Mouse (Mus musculus): Measurements from ENCODE around the gene Defa21. TPM values are rescaled to one million over a fixed set of nuclear protein-coding genes. Genes with fewer than 3 reads are reported as not detected.
"Not testable (repeated sequence)": the region's sequence is repeated elsewhere in the genome, so short reads cannot be mapped to it uniquely, and the experiment has no call there.

Defa21 gene
- not detected in 2 replicates for polyA plus RNA-seq (2012; rRNA removed)

DNA sequence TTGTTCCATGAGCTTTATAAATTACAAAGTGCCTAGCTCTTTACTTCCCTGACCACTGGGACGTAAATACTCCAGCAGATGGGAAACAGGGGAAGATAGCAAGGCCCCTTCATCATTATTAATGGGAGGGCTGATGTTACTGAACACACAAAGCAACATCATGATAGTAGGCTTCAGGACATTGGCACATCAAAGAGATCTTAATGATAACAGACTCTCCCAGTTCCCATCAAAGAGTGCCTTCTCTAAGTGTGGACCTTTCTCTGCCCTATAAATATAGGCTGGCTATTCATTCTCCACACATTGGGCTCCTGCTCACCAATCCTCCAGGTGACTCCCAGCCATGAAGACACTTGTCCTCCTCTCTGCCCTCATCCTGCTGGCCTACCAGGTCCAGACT, at the start of gene Defa21:
TSS of gene Defa21 (plus strand) at position 301 of the 400 bp plus-strand sequence.
- not testable (repeated sequence) for H3K27ac ChIP-seq (ENCODE audit: insufficient read depth, low read depth, low read length); DNase-seq; H3K36me3 ChIP-seq (ENCODE audit: control insufficient read depth, insufficient read depth, low read length); H3K4me3 ChIP-seq (ENCODE audit: insufficient read depth, low read depth, low read length); H3K27me3 ChIP-seq (replicated peaks; ENCODE audit: control insufficient read depth, insufficient read depth, low read length); H3K4me1 ChIP-seq (ENCODE audit: control insufficient read depth, insufficient read depth, low read length)
- no CpG with 5 or more reads among the region's 1 CpGs for WGBS

GRCm38 (mm10) chr8:20979846-20980245, 45.5 kb upstream of the Defa21 start:
- Histone ChIP-seq H3K27me3 (replicated peaks; ENCODE audit: control insufficient read depth, insufficient read depth, low read length) (no peaks in the 10 kb centered on the region), H3K27ac (ENCODE audit: insufficient read depth, low read depth, low read length) (no peak overlapping the region), H3K4me1 (ENCODE audit: control insufficient read depth, insufficient read depth, low read length) (no peaks in the 10 kb centered on the region), H3K36me3 (ENCODE audit: control insufficient read depth, insufficient read depth, low read length) (no peaks in the 10 kb centered on the region), H3K4me3 (ENCODE audit: insufficient read depth, low read depth, low read length) (no peak overlapping the region)
- WGBS, result 50% methylated on average over 1 of the region's 1 CpGs
- DNase-seq, result no peak
- TF ChIP-seq CTCF (conservative IDR thresholded peaks at IDR 0.05; ENCODE audit: insufficient read depth, insufficient read length, low read depth, low read length) (no peak), POLR2A (IDR thresholded peaks at IDR 0.05; ENCODE audit: low read depth, low read length) (no peak)

GRCm38 (mm10) chr8:20994042-20994441, 31.3 kb upstream of the Defa21 start:
- H3K4me3 ChIP-seq (ENCODE audit: insufficient read depth, low read depth, low read length); DNase-seq; H3K36me3 ChIP-seq (ENCODE audit: control insufficient read depth, insufficient read depth, low read length); H3K27me3 ChIP-seq (replicated peaks; ENCODE audit: control insufficient read depth, insufficient read depth, low read length); H3K4me1 ChIP-seq (ENCODE audit: control insufficient read depth, insufficient read depth, low read length); H3K27ac ChIP-seq (ENCODE audit: insufficient read depth, low read depth, low read length): not testable (repeated sequence)

DNA sequence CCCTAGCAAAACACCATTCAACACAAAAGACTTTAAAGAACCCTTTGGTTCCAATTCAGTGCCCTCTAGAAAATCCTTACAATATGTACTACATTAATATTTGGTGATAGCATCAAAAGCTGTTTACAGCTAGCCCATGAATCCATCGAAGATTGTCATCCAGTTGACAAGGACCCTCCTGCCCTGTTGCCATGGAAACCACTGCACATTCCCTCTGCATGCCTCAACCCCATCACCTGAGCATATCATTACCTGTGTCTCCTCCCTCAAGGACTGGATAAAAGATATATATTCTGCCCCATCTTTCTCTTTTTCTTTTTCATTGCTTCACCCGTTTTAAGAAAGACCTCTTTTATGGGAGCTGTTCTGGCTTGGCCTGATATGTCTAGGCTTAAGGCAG, 28.6 kb upstream of the Defa21 start:
- no peak for DNase-seq
- H3K36me3 ChIP-seq (ENCODE audit: control insufficient read depth, insufficient read depth, low read length), result no peaks in the 10 kb centered on the region
- no peaks in the 10 kb centered on the region for H3K27me3 ChIP-seq (replicated peaks; ENCODE audit: control insufficient read depth, insufficient read depth, low read length)
- TF ChIP-seq CTCF (conservative IDR thresholded peaks at IDR 0.05; ENCODE audit: insufficient read depth, insufficient read length, low read depth, low read length), result no peak
- no peak for TF ChIP-seq POLR2A (IDR thresholded peaks at IDR 0.05; ENCODE audit: low read depth, low read length)
- H3K4me1 ChIP-seq (ENCODE audit: control insufficient read depth, insufficient read depth, low read length), result no peaks in the 10 kb centered on the region
- 83% methylated on average over 2 of the region's 2 CpGs for WGBS
- no peak overlapping the region for H3K4me3 ChIP-seq (ENCODE audit: insufficient read depth, low read depth, low read length)
- no peak overlapping the region for H3K27ac ChIP-seq (ENCODE audit: insufficient read depth, low read depth, low read length)

- TF ChIP-seq POLR2A (IDR thresholded peaks at IDR 0.05; ENCODE audit: low read depth, low read length) (no peak), CTCF (conservative IDR thresholded peaks at IDR 0.05; ENCODE audit: insufficient read depth, insufficient read length, low read depth, low read length) (no peak)
- H3K27me3 ChIP-seq (replicated peaks; ENCODE audit: control insufficient read depth, insufficient read depth, low read length), result no peaks in the 10 kb centered on the region
- H3K4me3 ChIP-seq (ENCODE audit: insufficient read depth, low read depth, low read length), result no peak overlapping the region
- no peak overlapping the region for H3K27ac ChIP-seq (ENCODE audit: insufficient read depth, low read depth, low read length)
- no peak for DNase-seq
- no peaks in the 10 kb centered on the region for H3K4me1 ChIP-seq (ENCODE audit: control insufficient read depth, insufficient read depth, low read length)
- H3K36me3 ChIP-seq (ENCODE audit: control insufficient read depth, insufficient read depth, low read length), result no peaks in the 10 kb centered on the region
These were observed 28.1 kb upstream of the Defa21 start for GRCm38 (mm10) chr8:20997291-20997690.

DNA sequence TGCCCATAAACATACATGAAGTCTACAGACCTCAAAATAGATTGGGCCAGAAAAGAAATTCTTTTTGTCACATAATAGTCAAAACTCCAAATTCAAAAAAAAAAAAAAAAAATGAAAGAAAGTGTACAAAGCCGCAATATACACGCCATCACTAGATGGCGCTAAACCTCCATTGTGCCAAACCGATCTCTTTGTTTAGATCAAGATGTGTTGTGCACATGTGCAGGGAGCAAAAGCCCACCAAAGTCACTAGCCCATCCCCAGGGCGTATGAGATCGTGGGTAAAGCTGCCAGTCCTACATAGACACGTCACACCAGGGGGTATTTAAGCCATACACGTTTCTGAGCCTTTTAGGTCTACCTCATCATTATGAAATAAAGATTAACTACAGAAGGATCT, 24.2 kb upstream of the Defa21 start:
- H3K36me3 ChIP-seq (ENCODE audit: control insufficient read depth, insufficient read depth, low read length), result no peaks in the 10 kb centered on the region
- H3K4me1 ChIP-seq (ENCODE audit: control insufficient read depth, insufficient read depth, low read length), result no peaks in the 10 kb centered on the region
- no peak overlapping the region for H3K27ac ChIP-seq (ENCODE audit: insufficient read depth, low read depth, low read length)
- DNase-seq, result no peak
- 44% methylated on average over 8 of the region's 8 CpGs for WGBS
- H3K4me3 ChIP-seq (ENCODE audit: insufficient read depth, low read depth, low read length), result no peak overlapping the region
- no peaks in the 10 kb centered on the region for H3K27me3 ChIP-seq (replicated peaks; ENCODE audit: control insufficient read depth, insufficient read depth, low read length)
- TF ChIP-seq POLR2A (IDR thresholded peaks at IDR 0.05; ENCODE audit: low read depth, low read length), result no peak
- peak; percentile 27; the same call in 1 of the 2 replicates for TF ChIP-seq CTCF (conservative IDR thresholded peaks at IDR 0.05; ENCODE audit: insufficient read depth, insufficient read length, low read depth, low read length)

DNA sequence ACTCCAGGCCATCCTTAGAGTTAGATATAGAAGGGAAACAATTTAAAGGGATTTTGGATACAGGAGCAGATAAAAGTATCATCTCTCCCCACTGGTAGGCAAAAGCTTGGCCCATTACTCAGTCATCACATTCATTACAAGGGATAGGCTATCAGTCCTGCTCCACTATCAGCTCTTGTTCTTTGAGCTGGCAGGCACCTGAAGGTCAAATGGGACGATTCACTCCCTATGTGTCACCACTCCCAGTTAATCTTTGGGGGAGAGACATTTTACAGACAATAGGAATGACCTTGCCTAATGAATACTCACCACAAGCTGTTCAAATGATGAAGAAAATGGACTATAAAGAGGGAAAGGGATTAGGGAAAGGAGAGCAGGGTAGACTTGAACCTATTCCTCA, 18.5 kb upstream of the Defa21 start:
- no peaks in the 10 kb centered on the region for H3K27me3 ChIP-seq (replicated peaks; ENCODE audit: control insufficient read depth, insufficient read depth, low read length)
- H3K4me1 ChIP-seq (ENCODE audit: control insufficient read depth, insufficient read depth, low read length), result no peaks in the 10 kb centered on the region
- H3K36me3 ChIP-seq (ENCODE audit: control insufficient read depth, insufficient read depth, low read length), result no peaks in the 10 kb centered on the region
- no peak overlapping the region for H3K4me3 ChIP-seq (ENCODE audit: insufficient read depth, low read depth, low read length)
- TF ChIP-seq CTCF (conservative IDR thresholded peaks at IDR 0.05; ENCODE audit: insufficient read depth, insufficient read length, low read depth, low read length), result no peak
- TF ChIP-seq POLR2A (IDR thresholded peaks at IDR 0.05; ENCODE audit: low read depth, low read length), result no peak
- DNase-seq, result no peak
- WGBS, result 17% methylated on average over 1 of the region's 1 CpGs
- H3K27ac ChIP-seq (ENCODE audit: insufficient read depth, low read depth, low read length), result no peak overlapping the region

GRCm38 (mm10) chr8:21008578-21008977, 16.8 kb upstream of the Defa21 start:
- WGBS, result 49% methylated on average over 6 of the region's 6 CpGs
- not testable (repeated sequence) for H3K4me3 ChIP-seq (ENCODE audit: insufficient read depth, low read depth, low read length); H3K36me3 ChIP-seq (ENCODE audit: control insufficient read depth, insufficient read depth, low read length); H3K27me3 ChIP-seq (replicated peaks; ENCODE audit: control insufficient read depth, insufficient read depth, low read length); H3K4me1 ChIP-seq (ENCODE audit: control insufficient read depth, insufficient read depth, low read length); H3K27ac ChIP-seq (ENCODE audit: insufficient read depth, low read depth, low read length); DNase-seq

DNA sequence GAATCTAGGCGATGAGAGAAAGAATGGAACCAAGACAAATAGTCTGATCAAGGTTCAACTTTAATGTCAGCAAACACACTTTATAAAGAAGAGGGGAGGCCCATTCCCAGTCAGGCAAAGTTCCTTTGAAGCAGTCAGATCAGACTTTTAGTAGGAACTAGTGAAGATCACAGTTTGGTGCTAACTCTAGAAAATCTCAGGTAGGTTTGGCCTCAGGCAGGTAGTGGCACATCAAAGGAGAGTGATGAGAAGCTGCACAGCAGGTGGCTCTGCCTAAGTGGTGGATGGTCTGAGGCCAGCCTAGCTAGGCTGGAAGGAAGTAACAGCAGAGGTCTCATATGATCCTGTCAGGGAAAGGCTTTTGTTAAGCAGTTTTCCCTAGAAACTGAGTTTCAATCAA, 14.8 kb upstream of the Defa21 start:
- H3K4me1 ChIP-seq (ENCODE audit: control insufficient read depth, insufficient read depth, low read length); H3K36me3 ChIP-seq (ENCODE audit: control insufficient read depth, insufficient read depth, low read length); H3K27ac ChIP-seq (ENCODE audit: insufficient read depth, low read depth, low read length); H3K4me3 ChIP-seq (ENCODE audit: insufficient read depth, low read depth, low read length); DNase-seq; H3K27me3 ChIP-seq (replicated peaks; ENCODE audit: control insufficient read depth, insufficient read depth, low read length): not testable (repeated sequence)
- 57% methylated on average over 1 of the region's 1 CpGs for WGBS

- no CpG with 5 or more reads among the region's 1 CpGs for WGBS
- H3K4me1 ChIP-seq (ENCODE audit: control insufficient read depth, insufficient read depth, low read length); H3K27me3 ChIP-seq (replicated peaks; ENCODE audit: control insufficient read depth, insufficient read depth, low read length); DNase-seq; H3K27ac ChIP-seq (ENCODE audit: insufficient read depth, low read depth, low read length); H3K4me3 ChIP-seq (ENCODE audit: insufficient read depth, low read depth, low read length); H3K36me3 ChIP-seq (ENCODE audit: control insufficient read depth, insufficient read depth, low read length): not testable (repeated sequence)
These were observed 29.4 kb downstream of the Defa21 start, which contains the start of gene Defa23 for GRCm38 (mm10) chr8:21054747-21055146. TSS of gene Defa23 (plus strand) at chr8:21055047.

DNA sequence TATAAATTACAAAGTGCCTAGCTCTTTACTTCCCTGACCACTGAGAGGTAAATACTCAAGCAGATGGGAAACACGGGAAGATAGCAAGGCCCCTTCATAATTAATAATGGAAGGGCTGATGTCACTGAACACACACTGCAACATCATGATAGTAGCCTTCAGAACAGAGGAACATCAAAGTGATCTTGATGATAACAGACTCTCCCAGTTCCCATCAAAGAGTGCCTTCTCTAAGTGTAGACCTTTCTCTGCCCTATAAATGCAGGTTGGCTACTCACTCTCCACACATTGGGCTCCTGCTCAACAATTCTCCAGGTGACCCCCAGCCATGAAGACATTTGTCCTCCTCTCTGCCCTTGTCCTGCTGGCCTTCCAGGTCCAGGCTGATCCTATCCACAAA, 39.4 kb downstream of the Defa21 start, which contains the start of gene Defa35:
TSS of gene Defa35 (plus strand) at position 301 of the 400 bp plus-strand sequence.
- not testable (repeated sequence) for H3K27me3 ChIP-seq (replicated peaks; ENCODE audit: control insufficient read depth, insufficient read depth, low read length); H3K4me1 ChIP-seq (ENCODE audit: control insufficient read depth, insufficient read depth, low read length); DNase-seq; H3K27ac ChIP-seq (ENCODE audit: insufficient read depth, low read depth, low read length); H3K36me3 ChIP-seq (ENCODE audit: control insufficient read depth, insufficient read depth, low read length); H3K4me3 ChIP-seq (ENCODE audit: insufficient read depth, low read depth, low read length)
- 69% methylated on average over 1 of the region's 1 CpGs for WGBS
